Mouse (Mus musculus): Measurements from ENCODE around the gene Aqp3. TPM values are rescaled to one million over a fixed set of nuclear protein-coding genes. Genes with fewer than 3 reads are reported as not detected.

The Aqp3 gene
- polyA plus RNA-seq, 1 experiment from 2014 or later = 22.3 TPM

DNA sequence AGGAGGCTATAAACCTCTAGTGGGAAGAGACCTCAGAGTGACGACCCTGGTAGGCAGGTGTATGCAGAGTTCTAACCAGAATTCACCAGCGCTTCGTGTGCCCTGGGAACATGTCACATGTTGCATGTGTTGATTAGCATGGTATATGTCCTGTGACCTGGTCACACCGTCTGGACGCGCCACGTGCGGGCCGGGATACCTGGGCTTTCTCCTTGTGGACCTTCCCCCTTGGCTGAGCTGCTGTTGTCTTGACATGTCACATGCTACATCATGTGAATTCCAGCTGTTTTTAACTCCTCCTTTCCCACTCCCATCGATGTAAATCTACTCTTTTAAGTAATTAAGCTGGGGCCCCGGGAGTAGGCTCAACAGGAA lies 581 bp upstream of the Aqp3 start:
- Histone ChIP-seq H3K4me1 (peaks cover 45% of the 10 kb centered on the region), H3K36me3 (peaks cover 14% of the 10 kb centered on the region), H3K9ac (peak overlapping the region; percentile 74), H3K4me3 (peak overlapping the region; percentile 65), H3K9me3 (replicated peaks) (no peaks in the 10 kb centered on the region), H3K27ac (no peak overlapping the region), H3K27me3 (replicated peaks) (peaks cover 85% of the 10 kb centered on the region), H3K4me2 (peak overlapping the region; percentile 86)
- ATAC-seq = no peak
- 24% methylated on average over 11 of the region's 11 CpGs for WGBS (ENCODE audit: insufficient replicate concordance)

GRCm38 (mm10) chr4:41097381-41097780 lies 602 bp downstream of the Aqp3 start:
- H3K9me3 ChIP-seq (replicated peaks) = no peaks in the 10 kb centered on the region
- peak overlapping the region; percentile 65 for H3K4me3 ChIP-seq
- H3K27ac ChIP-seq = peak overlapping the region; percentile 59
- H3K36me3 ChIP-seq = peaks cover 19% of the 10 kb centered on the region
- ATAC-seq = no peak
- peak overlapping the region; percentile 74 for H3K9ac ChIP-seq
- peaks cover 81% of the 10 kb centered on the region for H3K27me3 ChIP-seq (replicated peaks)
- H3K4me1 ChIP-seq = peaks cover 51% of the 10 kb centered on the region
- peak overlapping the region; percentile 86 for H3K4me2 ChIP-seq
- WGBS (ENCODE audit: insufficient replicate concordance) = 38% methylated on average over 13 of the region's 13 CpGs

GRCm38 (mm10) chr4:41096794-41097193 lies 1.2 kb downstream of the Aqp3 start:
- 24% methylated on average over 5 of the region's 5 CpGs for WGBS (ENCODE audit: insufficient replicate concordance)
- Histone ChIP-seq H3K4me1 (peaks cover 51% of the 10 kb centered on the region), H3K9ac (peak overlapping the region; percentile 74), H3K9me3 (replicated peaks) (no peaks in the 10 kb centered on the region), H3K4me2 (peak overlapping the region; percentile 86), H3K4me3 (peak overlapping the region; percentile 65), H3K27ac (peak overlapping the region; percentile 59), H3K36me3 (peaks cover 19% of the 10 kb centered on the region), H3K27me3 (replicated peaks) (peaks cover 82% of the 10 kb centered on the region)
- peak; percentile 81 for ATAC-seq

- Histone ChIP-seq H3K9me3 (replicated peaks) (no peaks in the 10 kb centered on the region), H3K9ac (peak overlapping the region; percentile 74), H3K27ac (peak overlapping the region; percentile 27), H3K27me3 (replicated peaks) (peaks cover 82% of the 10 kb centered on the region), H3K4me3 (peak overlapping the region; percentile 65), H3K4me1 (peaks cover 56% of the 10 kb centered on the region), H3K4me2 (peak overlapping the region; percentile 86), H3K36me3 (peaks cover 19% of the 10 kb centered on the region)
- WGBS (ENCODE audit: insufficient replicate concordance) = 59% methylated on average over 8 of the region's 8 CpGs
- no peak for ATAC-seq
Observed at GRCm38 (mm10) chr4:41096169-41096568, 1.8 kb downstream of the Aqp3 start.

DNA sequence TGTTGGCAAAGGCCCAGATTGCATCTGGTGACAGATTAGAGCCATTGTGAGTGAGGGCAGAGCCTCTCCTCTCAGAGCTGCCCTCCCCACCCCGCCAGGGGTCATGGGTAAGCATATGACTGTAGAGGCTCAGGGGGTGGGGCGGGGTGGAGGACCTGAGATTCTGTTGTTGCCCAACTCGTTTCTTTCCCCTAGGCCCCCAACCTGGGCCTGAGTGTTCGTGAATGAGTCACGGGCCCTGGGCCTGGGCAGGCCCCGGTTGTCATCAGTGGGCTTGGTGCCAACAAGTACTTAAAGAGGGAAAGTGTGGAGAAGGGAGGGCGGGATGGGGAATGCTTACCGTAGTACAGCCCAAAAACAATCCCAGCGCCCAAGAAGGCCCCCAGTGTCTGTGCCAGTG lies 3.6 kb downstream of the Aqp3 start:
- no peaks in the 10 kb centered on the region for H3K9me3 ChIP-seq (replicated peaks)
- peaks cover 19% of the 10 kb centered on the region for H3K36me3 ChIP-seq
- H3K4me3 ChIP-seq = no peak overlapping the region
- H3K9ac ChIP-seq = no peak overlapping the region
- H3K4me2 ChIP-seq = no peak overlapping the region
- H3K27ac ChIP-seq = no peak overlapping the region
- no peak for ATAC-seq
- H3K4me1 ChIP-seq = peaks cover 74% of the 10 kb centered on the region
- WGBS (ENCODE audit: insufficient replicate concordance) = 72% methylated on average over 9 of the region's 9 CpGs
- peaks cover 68% of the 10 kb centered on the region for H3K27me3 ChIP-seq (replicated peaks)

GRCm38 (mm10) chr4:41092958-41093357 lies 5.0 kb downstream of the Aqp3 start:
- Histone ChIP-seq H3K36me3 (peaks cover 19% of the 10 kb centered on the region), H3K27me3 (replicated peaks) (peaks cover 64% of the 10 kb centered on the region), H3K4me1 (peaks cover 78% of the 10 kb centered on the region), H3K4me2 (no peak overlapping the region), H3K9ac (no peak overlapping the region), H3K9me3 (replicated peaks) (no peaks in the 10 kb centered on the region), H3K4me3 (no peak overlapping the region), H3K27ac (no peak overlapping the region)
- no peak for ATAC-seq
- WGBS (ENCODE audit: insufficient replicate concordance) = 63% methylated on average over 1 of the region's 1 CpGs

GRCm38 (mm10) chr4:41091391-41091790 lies 6.6 kb downstream of the Aqp3 start:
- WGBS (ENCODE audit: insufficient replicate concordance) = 41% methylated on average over 3 of the region's 3 CpGs
- Histone ChIP-seq H3K4me1 (peaks cover 78% of the 10 kb centered on the region), H3K9me3 (replicated peaks) (no peaks in the 10 kb centered on the region), H3K4me2 (no peak overlapping the region), H3K27ac (no peak overlapping the region), H3K36me3 (peaks cover 19% of the 10 kb centered on the region), H3K9ac (no peak overlapping the region), H3K4me3 (no peak overlapping the region), H3K27me3 (replicated peaks) (peaks cover 49% of the 10 kb centered on the region)
- no peak for ATAC-seq

DNA sequence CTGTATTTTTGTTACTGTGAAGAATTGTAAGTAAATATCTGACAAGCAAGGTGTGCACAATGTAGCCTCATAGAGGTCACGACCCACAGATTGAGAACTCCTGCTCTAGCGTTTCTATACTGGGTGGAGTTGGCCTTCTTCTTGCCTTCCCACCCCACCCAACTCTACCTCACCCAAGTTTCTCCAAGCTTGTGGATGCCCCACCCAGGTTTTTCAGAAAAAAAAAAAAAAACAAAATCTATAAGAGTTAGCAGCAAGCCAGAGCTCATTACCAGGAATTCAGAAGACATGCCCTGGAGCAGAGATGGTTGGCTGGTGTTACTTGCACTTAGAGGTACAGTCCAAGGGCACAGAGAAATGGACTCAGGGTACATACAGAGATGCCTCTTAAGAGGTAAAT lies 8.3 kb downstream of the Aqp3 start:
- peak overlapping the region; percentile 72 for H3K4me2 ChIP-seq
- peak overlapping the region; percentile 98 for H3K27ac ChIP-seq
- peaks cover 39% of the 10 kb centered on the region for H3K27me3 ChIP-seq (replicated peaks)
- peak overlapping the region; percentile 47 for H3K9ac ChIP-seq
- H3K4me1 ChIP-seq = peaks cover 81% of the 10 kb centered on the region
- ATAC-seq = peak; percentile 42; the same call in 1 of the 2 replicates
- H3K9me3 ChIP-seq (replicated peaks) = no peaks in the 10 kb centered on the region
- WGBS (ENCODE audit: insufficient replicate concordance) = 29% methylated on average over 2 of the region's 2 CpGs
- no peak overlapping the region for H3K4me3 ChIP-seq
- H3K36me3 ChIP-seq = peaks cover 16% of the 10 kb centered on the region

GRCm38 (mm10) chr4:41089189-41089588 lies 8.8 kb downstream of the Aqp3 start:
- peaks cover 76% of the 10 kb centered on the region for H3K4me1 ChIP-seq
- peak overlapping the region; percentile 98 for H3K27ac ChIP-seq
- peaks cover 34% of the 10 kb centered on the region for H3K27me3 ChIP-seq (replicated peaks)
- H3K9ac ChIP-seq = peak overlapping the region; percentile 47
- H3K9me3 ChIP-seq (replicated peaks) = no peaks in the 10 kb centered on the region
- peaks cover 10% of the 10 kb centered on the region for H3K36me3 ChIP-seq
- no peak for ATAC-seq
- H3K4me2 ChIP-seq = peak overlapping the region; percentile 72
- H3K4me3 ChIP-seq = no peak overlapping the region
- WGBS (ENCODE audit: insufficient replicate concordance) = 69% methylated on average over 4 of the region's 4 CpGs

- no peaks in the 10 kb centered on the region for H3K36me3 ChIP-seq
- 28% methylated on average over 16 of the region's 16 CpGs for WGBS (ENCODE audit: insufficient replicate concordance)
- peak; percentile 92 for ATAC-seq
- peak overlapping the region; percentile 98 for H3K27ac ChIP-seq
- peak overlapping the region; percentile 33 for H3K4me3 ChIP-seq
- H3K4me1 ChIP-seq = peaks cover 84% of the 10 kb centered on the region
- H3K4me2 ChIP-seq = peak overlapping the region; percentile 72
- peak overlapping the region; percentile 67 for H3K9ac ChIP-seq
- H3K27me3 ChIP-seq (replicated peaks) = peaks cover 23% of the 10 kb centered on the region
- H3K9me3 ChIP-seq (replicated peaks) = no peaks in the 10 kb centered on the region
Observed at GRCm38 (mm10) chr4:41087459-41088298, 10.3 kb downstream of the Aqp3 start.

DNA sequence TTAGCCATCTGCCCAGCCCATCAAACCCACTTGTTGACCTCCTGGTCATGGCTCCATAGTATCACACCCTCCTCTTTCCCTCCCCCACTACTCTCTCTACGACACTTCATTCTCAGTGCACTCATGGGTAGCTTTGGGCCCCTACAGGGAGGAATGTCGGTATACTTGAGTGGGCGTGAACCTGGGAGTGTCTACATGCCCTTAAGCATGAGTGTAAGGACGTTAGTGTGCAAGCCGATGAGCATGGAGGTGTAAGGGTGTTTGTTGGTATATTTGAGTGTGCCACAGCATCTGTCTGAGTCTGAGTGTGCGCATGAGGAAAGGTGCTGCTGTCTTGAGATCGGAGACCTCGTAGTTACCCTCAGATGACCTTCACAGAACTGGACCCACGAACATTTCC lies 11.0 kb downstream of the Aqp3 start:
- H3K36me3 ChIP-seq = no peaks in the 10 kb centered on the region
- no peaks in the 10 kb centered on the region for H3K9me3 ChIP-seq (replicated peaks)
- H3K4me1 ChIP-seq = peaks cover 91% of the 10 kb centered on the region
- H3K27ac ChIP-seq = peak overlapping the region; percentile 98
- H3K4me3 ChIP-seq = peak overlapping the region; percentile 33
- peak overlapping the region; percentile 72 for H3K4me2 ChIP-seq
- H3K27me3 ChIP-seq (replicated peaks) = peaks cover 18% of the 10 kb centered on the region
- 48% methylated on average over 9 of the region's 9 CpGs for WGBS (ENCODE audit: insufficient replicate concordance)
- peak overlapping the region; percentile 59; the same call in 1 of the 2 replicates for H3K9ac ChIP-seq
- peak; percentile 78 for ATAC-seq

DNA sequence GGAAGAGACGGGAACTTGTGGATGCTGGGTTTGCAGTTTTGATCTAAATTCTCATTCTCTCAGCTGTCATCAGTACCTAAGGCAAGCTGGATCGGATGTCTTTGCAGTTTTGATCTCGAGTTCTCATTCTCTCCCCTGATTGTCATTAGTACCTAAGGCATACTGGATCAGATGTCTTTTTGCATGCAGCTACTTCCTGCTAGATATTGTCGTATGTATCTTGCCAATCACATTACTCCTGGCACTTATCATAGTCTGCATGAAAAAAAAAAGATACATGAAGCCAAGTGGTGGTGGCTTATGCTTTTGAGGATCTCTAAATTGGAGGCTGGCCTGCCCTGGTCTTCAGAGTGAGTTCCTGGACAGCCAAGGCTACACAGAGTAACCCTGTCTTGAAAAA lies 13.2 kb downstream of the Aqp3 start:
- Histone ChIP-seq H3K27ac (peak overlapping the region; percentile 36), H3K4me1 (peaks cover 87% of the 10 kb centered on the region), H3K4me3 (no peak overlapping the region), H3K9ac (no peak overlapping the region), H3K36me3 (no peaks in the 10 kb centered on the region), H3K4me2 (no peak overlapping the region), H3K9me3 (replicated peaks) (no peaks in the 10 kb centered on the region), H3K27me3 (replicated peaks) (0 out of 2 replicates have a peak, but pooled peaks cover 9% of the 10 kb centered on the region)
- no peak for ATAC-seq
- WGBS (ENCODE audit: insufficient replicate concordance) = 74% methylated on average over 4 of the region's 4 CpGs

Data from liver, embryonic 12.5 days (tissue).